Mouse (Mus musculus) brain, embryonic 14.5 days (tissue): ENCODE measurements around the gene Dusp3.

Source experiments
- CTCF ChIP-seq: fragments of 200-500 bp; IDR thresholded peaks from 2 replicates; pipeline ENCODE4 v1.5.1; 2012; ENCODE audit warnings: inconsistent platforms, mild to moderate bottlenecking, moderate library complexity, borderline replicate concordance; ENCODE audit not compliant: insufficient read depth, insufficient read length; ENCODE audit errors: extremely low read depth
- POLR2A ChIP-seq: fragments of 200-500 bp; IDR thresholded peaks from 2 replicates; pipeline ENCODE4 v1.6.1; 2012; ENCODE audit warnings: mild to moderate bottlenecking, inconsistent platforms, borderline replicate concordance; ENCODE audit not compliant: poor library complexity, insufficient read depth, insufficient read length, severe bottlenecking; ENCODE audit errors: extremely low read depth

- TF ChIP-seq CTCF (no peak), POLR2A (no peak)
These were observed 22.3 kb upstream of the Dusp3 start for GRCm38 (mm10) chr11:102008954-102009637.
